Mouse (Mus musculus) bone marrow, adult 2 months (tissue): ENCODE measurements around the gene Eml2. TPM values are rescaled to one million over a fixed set of nuclear protein-coding genes. Genes with fewer than 3 reads are reported as not detected.

Source experiments
- H3K27ac ChIP-seq: fragments of 200-500 bp; 2 replicates; pipeline ENCODE4 v1.5.1; 2012; ENCODE audit warnings: low read depth, mild to moderate bottlenecking, control low read depth, inconsistent platforms, low read length; ENCODE audit not compliant: control insufficient read depth, poor library complexity, insufficient read depth
- H3K4me1 ChIP-seq: fragments of 200-500 bp; 2 replicates; pipeline ENCODE4 v1.6.1; 2011; ENCODE audit warnings: low read length; ENCODE audit not compliant: control insufficient read depth, insufficient read depth
- H3K4me3 ChIP-seq: fragments of 200-500 bp; replicated peaks from 2 replicates; pipeline ENCODE3; 2011; ENCODE audit warnings: mild to moderate bottlenecking, low read depth, low read length, control low read depth; ENCODE audit not compliant: control insufficient read depth
- CTCF ChIP-seq: fragments of 200-500 bp; IDR thresholded peaks from 2 replicates; pipeline ENCODE4 v1.5.1; 2011; ENCODE audit warnings: low read length, control low read depth; ENCODE audit not compliant: control insufficient read depth, insufficient read depth
- POLR2A ChIP-seq: fragments of 200-500 bp; IDR thresholded peaks from 2 replicates; pipeline ENCODE4 v1.6.1; 2011; ENCODE audit warnings: low read depth, mild to moderate bottlenecking, control low read depth, low read length, borderline replicate concordance; ENCODE audit not compliant: control insufficient read depth
- WGBS: fragments of 180-500 bp; shearing (Covaris S2); methylation state at CpG from one replicate; pipeline ENCODE4 v1.1.7; 2018; 5-methylcytosine and 5-hydroxymethylcytosine counted together
- polyA plus RNA-seq: library from polyadenylated mRNA; stranded (reverse); fragments of >200 nt; gene quantifications from 2 replicates; pipeline ENCODE4 v1.2.4, GENCODE M21; 2011; ENCODE audit warnings: low replicate concordance; ENCODE audit not compliant: missing spikeins, insufficient read depth, insufficient read length

Eml2 gene
- polyA plus RNA-seq, 1 experiment: 33.1 TPM

DNA sequence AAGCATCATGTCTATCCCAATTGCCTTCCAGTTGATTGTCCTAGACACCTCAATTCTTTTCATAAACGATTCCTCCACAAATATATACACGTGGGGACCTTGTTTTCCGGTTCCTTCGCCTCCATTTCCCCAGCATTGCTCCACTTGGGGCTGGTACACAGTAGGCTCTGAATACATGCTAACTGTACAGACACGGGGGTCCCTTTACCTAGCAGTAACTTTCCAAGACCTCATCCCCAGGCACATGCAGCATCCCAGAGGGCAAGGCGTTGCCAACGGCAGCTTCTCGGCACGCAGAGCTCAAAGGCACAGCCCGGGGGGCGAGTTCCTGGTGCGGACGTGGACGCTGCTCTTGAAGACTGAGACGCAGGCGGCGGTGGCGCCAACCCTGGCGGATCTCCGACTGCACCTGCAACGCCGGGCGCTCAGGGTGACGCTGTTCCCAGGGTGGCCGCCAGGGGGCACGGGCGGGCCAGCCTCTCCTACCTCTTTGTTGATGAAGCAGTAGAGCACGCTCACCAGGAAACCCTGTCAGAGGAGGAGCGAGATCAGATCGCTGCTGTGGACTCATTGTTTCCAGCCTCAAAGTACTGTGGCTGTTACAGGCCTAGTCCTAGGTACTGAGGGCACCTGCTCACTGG, 18.9 kb upstream of the Eml2 start:
- TF ChIP-seq CTCF (peak; percentile 89), POLR2A (peak; percentile 34; the same call in 1 of the 2 replicates)
- H3K27ac ChIP-seq: no peak overlapping the region
- 3% methylated on average over 30 of the region's 30 CpGs for WGBS
- no peaks in the 10 kb centered on the region for H3K4me1 ChIP-seq
- H3K4me3 ChIP-seq: no peak overlapping the region

DNA sequence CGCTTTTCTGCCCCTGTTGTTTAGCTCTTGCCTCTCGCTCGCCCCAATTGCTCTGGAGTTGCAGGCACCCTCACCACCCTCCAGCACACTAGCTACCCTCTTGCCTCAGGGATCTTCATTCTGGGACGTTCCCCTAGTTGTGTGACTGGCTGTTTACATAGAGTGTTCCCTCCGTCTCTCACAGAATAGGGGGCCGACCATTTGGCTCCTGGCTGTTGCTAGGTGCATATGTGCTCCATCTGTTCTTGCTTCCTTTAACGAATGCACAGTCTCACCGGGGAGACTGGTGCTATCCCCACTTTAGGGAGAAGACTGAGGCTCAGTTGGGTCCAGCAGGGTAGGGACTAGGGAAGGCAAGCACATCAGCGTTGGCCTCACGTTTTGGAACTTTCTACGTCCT, 17.6 kb upstream of the Eml2 start:
- Histone ChIP-seq H3K4me1 (no peaks in the 10 kb centered on the region), H3K4me3 (no peak overlapping the region), H3K27ac (no peak overlapping the region)
- TF ChIP-seq POLR2A (no peak), CTCF (no peak)
- WGBS: 77% methylated on average over 11 of the region's 11 CpGs

DNA sequence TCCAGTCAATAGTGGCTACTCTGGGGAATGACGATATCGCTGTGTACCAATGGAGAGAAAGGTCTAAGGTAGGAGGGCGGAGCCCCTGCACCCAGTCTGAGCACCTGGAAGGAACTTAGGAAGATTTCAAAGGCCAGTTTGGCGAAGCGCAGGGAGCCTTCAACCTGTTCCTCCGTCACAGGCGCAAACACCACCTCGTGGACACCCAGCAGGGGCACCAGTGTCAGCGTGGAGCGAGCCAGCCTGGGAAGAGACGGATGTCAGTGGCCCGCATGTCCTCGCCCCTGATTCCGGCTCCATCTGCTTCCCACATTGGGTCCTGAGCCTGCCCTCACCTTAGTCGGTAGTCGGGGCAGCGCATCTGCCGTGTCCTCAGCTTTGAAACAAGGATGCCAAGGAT, 16.8 kb upstream of the Eml2 start:
- TF ChIP-seq POLR2A (no peak), CTCF (no peak)
- Histone ChIP-seq H3K27ac (no peak overlapping the region), H3K4me3 (no peak overlapping the region), H3K4me1 (no peaks in the 10 kb centered on the region)
- 27% methylated on average over 18 of the region's 18 CpGs for WGBS

DNA sequence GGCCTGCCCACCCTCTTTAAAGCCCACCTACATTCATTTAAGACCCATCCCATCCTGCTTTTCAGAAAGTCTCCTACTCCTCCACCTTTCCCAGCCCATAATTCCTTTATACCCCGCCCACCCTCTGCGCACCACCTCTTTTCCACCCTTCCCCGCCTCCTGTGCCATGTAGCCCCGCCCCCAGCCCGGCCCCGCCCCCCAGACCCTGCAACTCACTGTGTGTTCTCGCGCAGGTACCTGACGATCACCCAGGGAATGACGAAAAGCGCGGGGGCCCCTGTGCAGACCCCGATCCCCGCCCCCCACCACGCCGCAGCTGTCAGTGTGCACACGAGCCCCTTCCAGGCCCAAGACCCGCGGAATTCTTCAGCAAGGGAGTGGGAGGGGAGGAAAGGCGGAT, 16.1 kb upstream of the Eml2 start:
- H3K4me3 ChIP-seq: no peak overlapping the region

DNA sequence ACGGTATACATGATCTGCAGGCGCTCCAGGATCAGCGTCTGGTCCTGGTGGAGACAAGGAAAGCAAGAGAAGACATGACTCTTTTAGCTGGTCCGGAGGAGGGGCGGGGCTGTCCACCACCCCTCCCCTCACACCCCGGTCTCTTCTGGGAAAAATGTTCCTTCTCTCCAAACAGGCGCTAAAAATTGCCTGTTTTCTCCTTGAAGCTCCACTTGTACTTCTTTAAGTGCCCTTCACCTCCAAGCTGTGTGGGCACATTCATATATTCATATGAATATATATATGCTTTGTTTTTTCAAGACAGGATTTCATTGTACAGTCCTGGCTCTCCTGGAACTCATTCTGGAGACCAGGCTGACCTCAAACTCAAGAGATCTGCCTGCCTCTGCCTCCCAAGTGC, 13.3 kb upstream of the Eml2 start:
- WGBS: 82% methylated on average over 7 of the region's 7 CpGs
- TF ChIP-seq POLR2A (no peak), CTCF (no peak)
- H3K4me1 ChIP-seq: no peaks in the 10 kb centered on the region
- no peak overlapping the region for H3K4me3 ChIP-seq
- H3K27ac ChIP-seq: no peak overlapping the region

More for the DNA sequence above, 16.1 kb upstream of the Eml2 start:
- WGBS: 3% methylated on average over 20 of the region's 20 CpGs
- Histone ChIP-seq H3K27ac (no peak overlapping the region), H3K4me1 (no peaks in the 10 kb centered on the region)
- no peak for TF ChIP-seq POLR2A
- no peak for TF ChIP-seq CTCF

DNA sequence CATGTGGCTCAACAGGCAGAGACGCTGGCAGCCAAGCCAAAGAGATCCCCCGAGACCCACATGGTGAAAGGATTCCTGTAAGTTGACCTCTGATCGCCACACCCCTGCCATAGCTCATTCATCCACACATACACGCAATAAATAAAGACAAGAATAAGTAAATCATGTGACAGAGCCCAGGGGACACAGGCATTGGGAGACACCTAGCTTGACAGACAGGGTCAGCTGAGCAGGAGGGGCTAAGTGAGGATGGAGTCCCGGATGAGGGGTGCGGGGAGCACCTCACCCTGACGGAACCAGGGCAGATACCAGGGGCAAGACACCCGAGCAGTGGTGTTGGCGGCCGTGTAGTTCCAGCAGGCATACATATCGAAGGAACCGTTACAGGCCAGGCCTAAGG, 12.5 kb upstream of the Eml2 start:
- Histone ChIP-seq H3K4me1 (no peaks in the 10 kb centered on the region), H3K4me3 (no peak overlapping the region), H3K27ac (no peak overlapping the region)
- 49% methylated on average over 12 of the region's 12 CpGs for WGBS
- TF ChIP-seq POLR2A (no peak), CTCF (no peak)

DNA sequence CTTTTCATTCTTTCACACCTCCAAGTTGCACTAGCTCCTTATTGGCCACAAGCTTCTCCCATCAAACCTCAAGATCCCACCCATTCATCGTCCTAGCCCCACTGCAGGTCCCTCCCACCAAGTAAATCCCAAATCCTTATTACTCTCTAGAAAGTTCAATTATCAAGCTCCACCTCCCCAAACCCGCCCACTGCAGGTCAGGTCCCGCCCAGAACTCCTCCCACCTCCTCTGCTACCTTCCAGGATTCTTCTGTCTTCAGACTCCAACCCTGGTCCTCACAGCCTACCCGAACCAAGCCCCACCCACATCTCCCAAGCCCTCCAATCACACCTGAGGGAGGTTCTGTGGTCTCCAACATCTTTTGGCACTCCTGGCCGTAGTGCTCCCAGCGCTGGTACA, 12.0 kb upstream of the Eml2 start:
- Histone ChIP-seq H3K27ac (no peak overlapping the region), H3K4me1 (peaks cover under 1% of the 10 kb centered on the region; the same call in 1 of the 2 replicates), H3K4me3 (no peak overlapping the region)
- 4% methylated on average over 6 of the region's 6 CpGs for WGBS
- TF ChIP-seq POLR2A: no peak
- TF ChIP-seq CTCF: no peak

DNA sequence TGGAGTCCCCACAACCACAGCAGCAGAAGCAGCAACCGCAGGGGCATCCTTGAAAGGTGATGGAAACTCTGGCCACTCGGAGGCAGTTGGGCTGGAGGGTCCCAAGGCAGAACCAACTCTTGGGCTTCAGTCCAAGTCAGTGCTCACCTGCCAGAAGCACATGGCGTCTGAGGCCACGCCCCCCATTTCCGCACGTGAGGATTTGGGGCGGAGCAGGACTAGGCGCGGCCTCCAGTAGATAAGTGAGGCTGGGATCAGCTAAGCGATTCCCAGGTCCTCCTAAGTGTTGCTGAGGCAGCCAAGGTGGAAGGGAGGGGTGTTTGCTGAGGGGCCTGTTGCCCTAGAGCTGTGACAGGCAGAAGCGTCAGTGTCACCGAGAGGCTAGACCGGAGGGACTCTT, 11.2 kb upstream of the Eml2 start:
- TF ChIP-seq CTCF (no peak), POLR2A (no peak)
- H3K4me3 ChIP-seq: no peak overlapping the region
- H3K4me1 ChIP-seq: peaks cover 2% of the 10 kb centered on the region; the same call in 1 of the 2 replicates
- no peak overlapping the region for H3K27ac ChIP-seq
- 2% methylated on average over 13 of the region's 13 CpGs for WGBS

DNA sequence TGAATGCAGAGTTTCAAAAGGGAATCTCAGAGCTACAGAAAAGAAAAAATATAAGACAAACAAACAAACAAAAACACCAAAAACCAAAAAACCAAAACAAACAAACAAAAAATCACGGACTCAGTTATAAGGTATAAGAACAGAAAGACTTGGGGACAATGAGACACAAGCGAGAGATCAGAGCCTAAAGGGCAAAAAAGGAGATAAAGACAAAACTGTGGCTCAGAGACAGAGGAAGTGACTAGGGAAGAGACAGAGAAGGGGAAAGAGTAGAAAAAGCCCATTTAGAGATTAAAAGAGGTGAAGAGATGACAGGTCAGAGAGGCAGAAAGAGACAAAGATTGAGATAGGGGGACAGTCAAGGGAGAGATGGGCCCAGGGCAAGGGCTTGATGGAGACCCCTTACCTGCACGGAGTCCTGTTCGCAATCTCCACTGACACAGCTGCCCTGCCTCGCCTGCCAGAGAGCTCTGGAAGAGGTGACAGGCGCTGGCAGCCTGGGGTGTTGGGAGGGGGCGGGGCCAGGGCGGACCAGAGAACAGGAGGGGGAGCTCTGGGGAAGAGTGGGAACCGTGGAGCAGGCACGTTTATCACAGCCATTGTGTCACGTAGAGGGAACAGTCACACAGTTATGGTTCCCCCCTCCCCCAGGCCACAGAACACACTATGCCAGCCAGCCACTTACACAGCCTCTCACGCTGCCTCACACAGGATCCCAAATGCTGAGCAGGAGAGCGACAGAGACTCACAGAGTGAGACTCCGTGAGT, 10.4 kb upstream of the Eml2 start, which contains the start of gene Gipr:
TSS of gene Gipr (minus strand) at position 472 of the 768 bp plus-strand sequence.
- Histone ChIP-seq H3K4me1 (peaks cover 2% of the 10 kb centered on the region; the same call in 1 of the 2 replicates), H3K4me3 (no peak within 1 kb of the TSS), H3K27ac (no peak within 1 kb of the TSS)
- WGBS: 12% methylated on average over 14 of the region's 14 CpGs
- TF ChIP-seq CTCF (no peak), POLR2A (no peak)
